Mouse (Mus musculus) lung, embryonic 15.5 days (tissue): ENCODE measurements around the gene Gpr155. TPM values are rescaled to one million over a fixed set of nuclear protein-coding genes. Genes with fewer than 3 reads are reported as not detected.

ENCODE experiments used
- ATAC-seq: fragments of 200-750 bp; cut with Nextera tagmentation; 2 replicates; pipeline ENCODE4 v1.8.0; 2017; ENCODE audit warnings: moderate number of reproducible peaks, borderline replicate concordance; ENCODE audit not compliant: low FRiP score, low TSS enrichment; ENCODE audit errors: extremely low read depth
- H3K27ac ChIP-seq: fragments of 300-500 bp; sonication (generic); 2 replicates; pipeline ENCODE4 v1.5.1; 2015; ENCODE audit warnings: moderate library complexity, mild to moderate bottlenecking, inconsistent platforms
- H3K27me3 ChIP-seq: fragments of 300-500 bp; sonication (generic); 2 replicates; pipeline ENCODE4 v1.6.1; 2015; ENCODE audit warnings: inconsistent platforms
- H3K36me3 ChIP-seq: fragments of 300-500 bp; sonication (generic); 2 replicates; pipeline ENCODE4 v1.6.1; 2015; ENCODE audit warnings: inconsistent platforms
- H3K4me1 ChIP-seq: fragments of 300-500 bp; sonication (generic); 2 replicates; pipeline ENCODE4 v1.6.1; 2015; ENCODE audit warnings: inconsistent platforms
- H3K4me2 ChIP-seq: fragments of 300-500 bp; sonication (generic); 2 replicates; pipeline ENCODE4 v1.6.1; 2015; ENCODE audit warnings: inconsistent platforms, mild to moderate bottlenecking, moderate library complexity
- H3K4me3 ChIP-seq: fragments of 300-500 bp; sonication (generic); 2 replicates; pipeline ENCODE4 v1.5.1; 2015; ENCODE audit warnings: mild to moderate bottlenecking, inconsistent platforms
- H3K9ac ChIP-seq: fragments of 300-500 bp; sonication (generic); 2 replicates; pipeline ENCODE4 v1.6.1; 2015; ENCODE audit warnings: inconsistent platforms
- H3K9me3 ChIP-seq: fragments of 300-500 bp; sonication (generic); 2 replicates; pipeline ENCODE4 v1.6.1; 2016; ENCODE audit warnings: inconsistent platforms
- WGBS: fragments of 180-500 bp; shearing (Covaris S2); methylation state at CpG from one replicate; pipeline ENCODE4 v1.1.7; 2015; 5-methylcytosine and 5-hydroxymethylcytosine counted together
- polyA plus RNA-seq: library from polyadenylated mRNA; unstranded; fragments of >200 nt; fragmentation: Nextera tagmentation; extraction: Ambion mirVana; gene quantifications from 2 replicates; pipeline ENCODE4 v1.2.1, GENCODE M21; 2015

Gene Gpr155
- polyA plus RNA-seq, 1 experiment from 2014 or later, result 6.4 TPM

DNA sequence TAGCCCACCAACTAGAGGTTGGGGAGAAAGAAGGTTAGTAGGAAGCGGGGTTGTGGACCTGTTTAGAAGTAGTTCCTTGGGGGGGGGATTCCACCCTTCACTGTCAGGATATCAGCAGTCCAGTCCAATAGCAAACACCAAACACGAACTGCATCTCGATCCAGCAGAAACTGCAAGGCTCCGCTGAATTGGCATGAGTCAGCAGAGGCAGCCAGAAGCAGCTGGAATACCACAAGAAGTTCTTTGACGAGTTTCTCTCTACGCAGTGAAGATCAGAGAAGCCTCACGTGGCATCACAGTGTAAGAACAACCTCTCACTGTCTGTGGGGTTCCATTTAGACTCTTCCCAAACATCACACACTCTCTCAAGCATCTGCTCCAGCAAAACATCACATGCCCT is 18.6 kb upstream of the Gpr155 start:
- ATAC-seq, result no peak
- Histone ChIP-seq H3K9ac (no peak overlapping the region), H3K27me3 (no peaks in the 10 kb centered on the region), H3K4me2 (no peak overlapping the region), H3K36me3 (no peaks in the 10 kb centered on the region), H3K4me1 (no peaks in the 10 kb centered on the region), H3K4me3 (no peak overlapping the region), H3K9me3 (no peaks in the 10 kb centered on the region), H3K27ac (no peak overlapping the region)
- 83% methylated on average over 7 of the region's 7 CpGs for WGBS

DNA sequence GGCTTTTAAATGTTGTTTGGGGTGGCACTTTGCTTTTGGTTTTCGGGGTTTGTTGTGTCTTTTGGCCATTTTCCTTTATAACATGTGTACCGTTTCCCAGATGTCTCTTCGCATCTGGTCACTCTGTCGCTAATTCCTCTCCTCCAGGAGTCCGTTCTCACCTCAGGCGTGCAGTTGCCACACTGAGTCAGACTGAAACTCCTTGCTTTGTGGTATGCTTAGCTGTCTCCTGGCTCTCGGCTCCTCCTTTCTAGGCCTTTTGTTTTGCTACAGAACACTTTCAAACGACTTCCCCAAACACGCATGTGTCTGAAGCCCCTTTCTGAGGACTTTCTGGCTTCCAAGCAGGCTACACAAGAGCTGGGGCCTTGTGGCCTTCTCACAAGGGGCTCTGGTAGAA is 18.1 kb upstream of the Gpr155 start:
- ATAC-seq, result no peak
- no peaks in the 10 kb centered on the region for H3K9me3 ChIP-seq
- no peaks in the 10 kb centered on the region for H3K4me1 ChIP-seq
- no peaks in the 10 kb centered on the region for H3K27me3 ChIP-seq
- H3K4me3 ChIP-seq, result no peak overlapping the region
- 80% methylated on average over 9 of the region's 9 CpGs for WGBS
- H3K4me2 ChIP-seq, result no peak overlapping the region
- H3K27ac ChIP-seq, result no peak overlapping the region
- H3K36me3 ChIP-seq, result no peaks in the 10 kb centered on the region
- no peak overlapping the region for H3K9ac ChIP-seq

DNA sequence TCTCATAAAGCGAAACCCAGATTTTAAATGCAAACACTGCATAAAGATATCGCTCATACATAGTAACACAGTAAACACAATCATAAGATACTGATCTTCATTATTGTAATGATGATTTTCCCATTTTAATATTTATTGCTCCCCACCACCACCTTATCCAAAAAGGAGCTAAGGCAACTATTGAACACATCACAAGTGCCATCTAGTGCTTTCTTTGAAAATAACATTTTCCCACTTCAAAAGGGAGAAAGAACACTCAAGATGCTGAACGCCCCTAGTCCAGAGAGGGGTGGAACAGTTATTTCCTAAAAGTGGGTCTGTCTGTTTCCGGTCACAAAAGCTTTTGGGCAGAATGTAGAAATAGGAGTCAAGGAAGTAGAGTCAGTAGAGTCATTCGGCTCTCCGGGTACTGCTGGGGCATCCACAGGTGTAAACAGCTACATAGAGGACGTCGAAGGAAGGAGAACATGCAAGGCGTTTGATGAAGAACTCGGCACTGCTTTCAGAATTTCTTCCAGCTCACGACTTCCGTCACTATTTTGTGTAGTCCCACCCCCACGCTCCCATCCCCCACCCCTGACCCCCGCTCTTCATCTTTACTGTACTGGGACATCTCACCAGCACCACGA is 17.1 kb upstream of the Gpr155 start:
- Histone ChIP-seq H3K4me3 (no peak overlapping the region), H3K9ac (no peak overlapping the region), H3K4me1 (no peaks in the 10 kb centered on the region), H3K4me2 (no peak overlapping the region), H3K27ac (no peak overlapping the region), H3K27me3 (no peaks in the 10 kb centered on the region), H3K9me3 (no peaks in the 10 kb centered on the region), H3K36me3 (no peaks in the 10 kb centered on the region)
- 69% methylated on average over 15 of the region's 15 CpGs for WGBS
- no peak for ATAC-seq

DNA sequence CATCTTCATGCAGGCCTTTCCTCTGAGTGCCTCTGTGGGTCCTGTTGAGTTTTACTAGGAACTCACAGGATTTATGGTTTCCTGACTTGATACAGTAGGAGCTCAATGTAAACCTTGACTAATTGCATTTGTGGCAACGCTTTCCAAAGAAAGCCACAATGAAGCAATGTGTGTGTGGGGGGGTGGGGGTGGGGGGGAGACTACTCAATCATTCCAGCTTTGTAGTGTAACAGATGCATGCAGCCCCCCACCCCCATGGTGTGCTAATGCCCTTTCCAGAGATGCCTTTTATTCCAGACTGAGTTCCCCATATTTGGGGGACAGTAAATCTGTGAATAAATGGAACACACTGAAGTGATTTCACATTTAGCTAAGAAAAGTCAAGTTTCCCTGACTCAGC is 15.3 kb upstream of the Gpr155 start:
- H3K4me2 ChIP-seq, result no peak overlapping the region
- no peak overlapping the region for H3K9ac ChIP-seq
- H3K9me3 ChIP-seq, result no peaks in the 10 kb centered on the region
- 23% methylated on average over 1 of the region's 1 CpGs for WGBS
- no peak overlapping the region for H3K27ac ChIP-seq
- no peaks in the 10 kb centered on the region for H3K27me3 ChIP-seq
- no peak for ATAC-seq
- H3K4me3 ChIP-seq, result no peak overlapping the region
- H3K36me3 ChIP-seq, result no peaks in the 10 kb centered on the region
- no peaks in the 10 kb centered on the region for H3K4me1 ChIP-seq

DNA sequence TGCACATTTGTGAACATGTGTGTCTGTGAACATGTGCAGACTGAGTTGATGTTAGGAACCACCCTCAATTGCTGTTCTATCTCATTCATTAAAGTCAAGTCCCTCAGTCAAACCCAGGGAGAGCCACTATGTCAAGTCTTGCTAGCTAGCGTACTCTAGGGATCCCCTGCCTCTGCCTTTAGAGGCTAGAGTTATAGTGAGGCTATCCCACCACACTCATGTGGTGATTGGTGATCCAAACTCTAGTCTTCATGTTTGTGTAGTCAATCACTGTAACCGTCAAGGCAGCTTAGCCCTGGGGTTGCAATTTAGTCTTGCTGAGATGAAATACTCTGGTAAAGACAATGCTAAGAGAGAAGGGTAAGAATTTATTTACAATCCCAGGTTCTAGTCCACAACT is 11.1 kb upstream of the Gpr155 start:
- H3K4me2 ChIP-seq, result no peak overlapping the region
- no peak overlapping the region for H3K9ac ChIP-seq
- no peak overlapping the region for H3K27ac ChIP-seq
- H3K27me3 ChIP-seq, result no peaks in the 10 kb centered on the region
- ATAC-seq, result no peak
- no peaks in the 10 kb centered on the region for H3K9me3 ChIP-seq
- WGBS, result 90% methylated on average over 2 of the region's 2 CpGs
- H3K36me3 ChIP-seq, result no peaks in the 10 kb centered on the region
- H3K4me1 ChIP-seq, result no peaks in the 10 kb centered on the region
- no peak overlapping the region for H3K4me3 ChIP-seq

DNA sequence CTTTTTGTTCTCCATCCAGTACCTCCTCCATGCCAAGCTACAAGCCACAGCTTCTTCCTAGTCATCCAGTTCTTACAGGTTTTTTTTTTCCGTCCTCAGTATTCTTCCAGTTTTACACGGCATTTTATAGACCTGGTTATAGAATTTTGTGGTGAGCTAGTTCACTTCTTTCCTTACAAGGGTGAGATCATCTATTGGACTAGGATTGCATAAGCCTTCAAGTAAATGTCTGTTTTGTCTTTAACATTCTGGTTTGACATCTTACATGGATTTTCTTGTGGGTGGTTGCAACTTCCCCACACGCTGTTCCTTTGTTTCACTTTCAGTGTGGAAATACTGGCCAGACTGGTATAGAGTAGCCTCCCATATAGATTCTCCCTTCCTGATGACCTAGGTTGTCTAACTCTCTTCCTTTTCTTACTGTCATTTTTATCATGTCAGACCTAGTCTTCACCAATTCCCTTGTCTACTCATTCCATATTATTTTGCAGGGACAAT is 10.5 kb upstream of the Gpr155 start:
- Histone ChIP-seq H3K4me2 (no peak overlapping the region), H3K9me3 (no peaks in the 10 kb centered on the region), H3K27me3 (no peaks in the 10 kb centered on the region), H3K9ac (no peak overlapping the region), H3K4me3 (no peak overlapping the region), H3K36me3 (no peaks in the 10 kb centered on the region), H3K27ac (no peak overlapping the region), H3K4me1 (no peaks in the 10 kb centered on the region)
- no peak for ATAC-seq
- WGBS, result 84% methylated on average over 3 of the region's 3 CpGs

DNA sequence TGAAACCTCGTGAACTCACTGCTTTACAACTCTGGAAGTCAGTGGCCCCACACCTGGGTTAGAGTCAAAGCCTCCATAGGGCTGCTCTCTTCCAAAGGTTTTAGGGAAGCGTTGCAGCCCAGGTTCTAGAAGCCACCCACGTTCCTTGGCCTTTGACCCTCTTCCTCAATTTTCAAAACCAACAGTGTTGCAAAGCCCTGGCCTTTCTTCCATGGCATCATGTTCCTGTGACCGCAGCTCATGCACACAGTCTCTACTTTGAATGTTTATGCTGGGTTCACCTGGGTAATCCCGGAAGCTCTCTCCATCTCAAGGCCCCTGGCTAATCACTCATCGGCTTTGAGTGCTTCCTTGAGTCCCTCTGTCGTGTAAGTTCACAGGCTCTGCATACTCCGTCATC is 9.1 kb upstream of the Gpr155 start:
- Histone ChIP-seq H3K9me3 (no peaks in the 10 kb centered on the region), H3K27me3 (no peaks in the 10 kb centered on the region), H3K4me1 (no peaks in the 10 kb centered on the region), H3K4me3 (no peak overlapping the region), H3K27ac (no peak overlapping the region), H3K9ac (no peak overlapping the region), H3K36me3 (no peaks in the 10 kb centered on the region), H3K4me2 (no peak overlapping the region)
- 61% methylated on average over 8 of the region's 8 CpGs for WGBS
- ATAC-seq, result no peak

DNA sequence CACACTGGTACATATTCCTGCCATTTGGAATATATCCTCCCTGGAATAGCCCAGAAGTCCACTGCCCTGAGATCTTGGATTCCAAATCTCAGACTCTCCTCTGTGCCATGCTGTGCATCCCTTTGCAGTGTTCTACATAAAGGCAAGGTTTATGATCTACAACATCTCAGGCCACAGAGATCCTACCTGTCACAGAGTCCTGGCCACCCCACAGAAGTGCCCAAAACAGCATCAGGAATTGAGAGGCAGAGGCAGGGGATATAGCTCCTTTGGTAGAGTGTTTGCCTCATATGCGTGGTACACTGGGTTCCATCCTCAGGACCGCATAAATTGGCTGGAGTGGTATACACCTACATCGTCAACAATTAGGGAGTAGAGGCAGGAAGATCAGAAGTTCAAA is 8.1 kb upstream of the Gpr155 start:
- Histone ChIP-seq H3K4me1 (no peaks in the 10 kb centered on the region), H3K4me3 (no peak overlapping the region), H3K4me2 (no peak overlapping the region), H3K9ac (no peak overlapping the region), H3K27ac (no peak overlapping the region), H3K9me3 (no peaks in the 10 kb centered on the region), H3K27me3 (no peaks in the 10 kb centered on the region), H3K36me3 (no peaks in the 10 kb centered on the region)
- WGBS, result 78% methylated on average over 3 of the region's 3 CpGs
- ATAC-seq, result no peak

DNA sequence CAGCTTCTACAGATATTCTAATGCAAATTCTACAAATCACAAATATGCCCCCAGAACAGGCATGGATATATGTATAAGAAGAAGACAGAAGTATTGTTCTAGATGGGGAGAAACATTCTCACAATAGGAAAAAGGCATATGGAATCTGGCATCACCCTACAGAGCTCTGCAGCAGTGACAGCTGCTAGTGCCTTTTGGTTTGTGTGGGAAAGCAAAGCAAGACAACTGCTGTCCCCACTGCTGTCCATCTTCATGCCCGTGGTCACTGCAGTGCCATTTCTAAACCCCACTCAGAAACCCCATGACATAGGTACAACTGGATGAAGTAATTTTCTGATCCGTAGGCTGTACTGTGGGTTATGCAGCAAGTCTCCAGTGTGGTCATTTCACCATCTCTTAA is 6.4 kb upstream of the Gpr155 start:
- Histone ChIP-seq H3K36me3 (no peaks in the 10 kb centered on the region), H3K4me3 (no peak overlapping the region), H3K9me3 (no peaks in the 10 kb centered on the region), H3K27me3 (no peaks in the 10 kb centered on the region), H3K27ac (no peak overlapping the region), H3K9ac (no peak overlapping the region), H3K4me2 (no peak overlapping the region), H3K4me1 (no peaks in the 10 kb centered on the region)
- ATAC-seq, result no peak
- 88% methylated on average over 2 of the region's 2 CpGs for WGBS

DNA sequence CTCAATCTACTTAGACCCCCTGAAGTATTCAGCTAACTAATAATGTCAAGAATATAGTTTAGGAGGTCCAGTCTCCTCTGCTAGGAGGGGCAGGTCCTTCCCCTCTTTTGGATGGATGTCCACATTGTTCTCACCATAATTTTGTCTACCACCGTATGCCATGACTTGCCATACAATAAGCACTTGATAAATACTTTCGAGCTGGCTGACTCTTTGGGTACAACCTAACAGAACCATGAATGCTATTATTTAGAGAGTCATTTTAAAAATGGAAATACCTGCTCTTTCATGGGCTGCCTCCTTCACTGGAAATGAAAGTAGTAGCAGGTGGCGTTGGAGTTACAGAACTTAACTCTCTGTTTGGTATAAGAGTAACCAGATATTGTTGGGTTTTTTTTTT is 3.6 kb upstream of the Gpr155 start:
- Histone ChIP-seq H3K4me3 (no peak overlapping the region), H3K9me3 (no peaks in the 10 kb centered on the region), H3K36me3 (no peaks in the 10 kb centered on the region), H3K4me1 (peaks cover 7% of the 10 kb centered on the region), H3K4me2 (no peak overlapping the region), H3K27ac (no peak overlapping the region), H3K9ac (no peak overlapping the region), H3K27me3 (no peaks in the 10 kb centered on the region)
- 83% methylated on average over 3 of the region's 3 CpGs for WGBS
- ATAC-seq, result no peak

DNA sequence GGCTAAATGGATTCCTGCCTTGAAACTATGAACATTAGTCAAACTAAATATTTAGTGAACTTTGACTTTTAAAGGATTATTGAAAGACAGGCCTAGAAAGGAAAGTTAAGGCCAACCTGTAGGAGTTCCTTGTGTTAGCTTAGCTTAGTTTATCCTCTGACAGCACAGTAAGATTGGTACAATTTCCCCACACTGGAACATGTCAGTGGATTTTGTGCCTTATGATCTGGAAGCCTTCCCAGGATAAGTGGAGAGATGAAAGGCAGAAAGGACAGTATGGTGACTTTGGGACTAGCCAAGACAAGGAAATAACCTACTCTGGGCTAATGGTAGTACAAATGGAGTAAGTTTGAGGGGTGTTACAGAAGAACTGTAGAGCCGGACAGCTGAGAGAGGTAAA is 1.4 kb upstream of the Gpr155 start:
- Histone ChIP-seq H3K9me3 (no peaks in the 10 kb centered on the region), H3K27me3 (no peaks in the 10 kb centered on the region), H3K4me3 (no peak overlapping the region), H3K27ac (no peak overlapping the region), H3K4me1 (peaks cover 7% of the 10 kb centered on the region), H3K4me2 (no peak overlapping the region), H3K36me3 (no peaks in the 10 kb centered on the region), H3K9ac (no peak overlapping the region)
- no peak for ATAC-seq
- WGBS, result 96% methylated on average over 1 of the region's 1 CpGs

DNA sequence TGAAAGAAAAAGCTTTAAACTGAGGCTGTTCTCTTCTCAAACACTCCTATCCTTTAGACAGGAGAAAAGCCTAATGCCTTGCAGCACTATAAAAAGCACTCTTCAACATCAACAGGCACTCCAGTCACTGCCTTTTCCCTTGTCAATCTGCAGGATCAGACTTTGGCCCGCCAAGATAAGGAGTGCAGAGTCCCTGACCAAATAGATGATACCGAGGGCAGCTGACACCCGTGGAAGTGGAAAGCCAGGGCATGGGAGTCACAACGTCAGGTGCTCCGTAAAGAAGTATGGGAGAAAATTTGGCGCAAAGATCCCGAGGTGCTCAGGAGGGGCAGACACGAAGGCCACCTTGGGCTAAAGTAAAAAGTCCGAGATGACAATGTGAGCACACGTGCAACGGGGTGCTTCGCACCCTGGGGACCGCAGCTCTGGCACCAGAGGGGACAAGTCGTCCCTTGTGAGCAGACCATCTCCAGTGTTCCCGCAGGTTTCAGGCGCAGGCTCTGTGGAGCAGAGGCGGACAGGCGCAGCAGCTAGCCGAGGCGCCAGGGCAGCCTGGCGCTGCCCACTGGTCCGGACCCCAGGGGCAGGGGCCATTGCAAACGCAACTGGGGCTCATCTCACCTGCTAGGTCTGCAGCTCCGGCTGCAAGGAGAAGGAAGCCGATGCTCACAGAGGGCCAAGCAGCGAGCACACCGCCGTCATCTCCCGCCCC is 574 bp downstream of the Gpr155 start:
- WGBS, result 1% methylated on average over 29 of the region's 29 CpGs
- Histone ChIP-seq H3K4me2 (peak overlapping the region; percentile 89), H3K9me3 (no peaks in the 10 kb centered on the region), H3K27ac (peak overlapping the region; percentile 21), H3K4me3 (peak overlapping the region; percentile 60), H3K36me3 (no peaks in the 10 kb centered on the region), H3K9ac (peak overlapping the region; percentile 42), H3K27me3 (no peaks in the 10 kb centered on the region), H3K4me1 (peaks cover 7% of the 10 kb centered on the region)
- peak; percentile 54; the same call in 1 of the 2 replicates for ATAC-seq
